Mouse (Mus musculus) layer of hippocampus, adult 9-11 months (tissue): ENCODE results near the gene Tpsb2.
A peak's percentile ranks its signal among the peaks of the same experiment; 100 is the strongest.

Experiments used
- DNase-seq: peaks from one replicate; pipeline ENCODE4 v3.0.0; 2022

Tpsb2 gene

DNA sequence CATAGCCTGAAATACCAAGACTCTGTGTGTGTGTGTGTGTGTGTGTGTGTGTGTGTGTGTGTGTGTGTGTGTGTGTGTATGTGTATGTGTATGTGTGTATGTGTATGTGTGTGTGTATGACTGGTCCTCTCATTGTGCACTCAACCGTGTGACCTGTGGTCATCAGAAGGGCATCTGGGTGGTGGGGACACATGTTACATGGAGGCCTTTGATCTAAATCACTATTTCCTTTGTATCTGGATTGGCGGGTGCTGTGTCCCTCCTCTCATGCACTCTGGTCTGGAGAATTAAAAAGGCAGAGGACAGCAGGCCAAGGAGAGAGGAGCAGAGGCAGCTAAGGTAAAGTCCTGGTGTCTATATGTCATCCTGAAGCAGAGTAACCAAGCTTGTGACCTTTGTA is at the start of gene Tpsb2:
Gene Tpsb2 (plus strand): TSS at position 301 of the 400 bp plus-strand sequence.
- DNase-seq: no peak

DNA sequence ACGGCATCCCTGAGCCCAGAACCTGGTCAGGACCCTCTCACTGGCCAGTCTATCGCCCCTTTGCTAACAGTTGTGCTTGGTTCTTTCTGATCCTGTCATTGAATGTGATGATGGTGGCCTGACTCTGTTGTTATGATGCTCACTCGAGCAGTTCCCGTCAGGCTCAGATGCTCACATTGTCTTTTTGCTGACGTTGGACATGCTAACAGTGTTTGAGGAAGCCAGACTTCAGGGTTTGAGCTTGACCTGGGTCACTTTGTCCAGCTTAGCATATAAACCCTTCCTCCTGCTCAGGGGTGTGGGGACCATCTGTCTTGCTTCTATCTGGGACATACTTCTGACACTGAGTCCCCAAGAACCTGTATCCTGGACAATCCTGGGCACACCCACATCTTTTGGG is 47.8 kb upstream of the Tpsb2 start, which contains the start of gene Prss29:
Gene Prss29 (plus strand): TSS at position 301 of the 400 bp plus-strand sequence.
- DNase-seq: no peak

DNA sequence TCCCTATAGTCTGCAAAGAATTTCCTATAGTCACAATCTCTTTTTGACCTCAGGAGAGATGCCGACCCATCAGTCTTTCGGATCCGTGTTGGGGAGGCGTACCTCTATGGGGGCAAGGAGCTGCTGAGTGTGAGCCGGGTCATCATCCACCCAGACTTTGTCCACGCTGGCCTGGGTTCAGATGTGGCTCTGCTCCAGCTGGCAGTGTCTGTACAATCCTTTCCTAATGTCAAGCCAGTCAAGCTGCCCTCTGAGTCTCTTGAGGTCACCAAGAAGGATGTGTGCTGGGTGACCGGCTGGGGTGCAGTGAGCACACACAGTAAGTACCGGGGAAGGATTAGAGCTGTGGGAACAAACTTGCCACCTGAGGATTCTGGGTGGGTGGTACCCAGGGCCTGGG is 45.3 kb upstream of the Tpsb2 start:
- no peak for DNase-seq

DNA sequence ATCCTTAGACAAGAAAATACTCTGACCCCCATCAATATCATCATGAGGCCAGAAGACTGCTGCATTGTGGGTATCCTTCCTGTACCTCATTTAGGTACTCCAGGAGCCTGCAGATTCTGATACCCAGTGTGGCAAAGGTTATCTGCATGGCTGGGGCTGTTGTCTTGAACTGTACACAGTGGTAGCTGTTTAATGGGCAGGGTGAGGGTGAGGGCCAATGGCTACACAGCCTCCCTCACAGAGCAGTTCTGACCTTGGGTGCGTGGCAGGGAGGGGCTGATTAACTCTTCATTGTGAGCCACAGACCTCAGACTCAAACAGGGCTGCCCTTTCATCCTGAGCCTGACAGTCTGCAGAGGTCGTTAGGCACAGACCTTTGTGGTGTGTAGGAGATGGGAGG is 43.2 kb upstream of the Tpsb2 start:
- no peak for DNase-seq

DNA sequence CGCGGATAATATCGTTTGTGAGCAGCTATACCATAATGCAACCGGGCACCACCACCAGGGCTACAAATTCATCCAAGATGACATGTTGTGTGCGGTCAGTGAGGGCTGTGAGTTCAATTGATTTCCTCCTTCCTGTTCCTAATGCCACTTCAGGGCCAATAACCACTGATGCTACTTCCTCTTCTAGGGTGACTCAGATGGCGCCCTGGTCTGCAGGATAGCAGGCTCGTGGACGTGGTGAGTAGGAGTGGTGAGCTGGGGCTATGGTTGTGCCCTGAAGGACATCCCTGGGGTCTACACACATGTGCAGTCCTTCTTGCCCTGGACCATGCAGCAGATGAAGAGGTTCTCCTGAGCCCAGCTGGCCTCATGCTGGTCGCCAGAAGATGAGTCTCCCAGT is 33.8 kb upstream of the Tpsb2 start:
- no peak for DNase-seq

DNA sequence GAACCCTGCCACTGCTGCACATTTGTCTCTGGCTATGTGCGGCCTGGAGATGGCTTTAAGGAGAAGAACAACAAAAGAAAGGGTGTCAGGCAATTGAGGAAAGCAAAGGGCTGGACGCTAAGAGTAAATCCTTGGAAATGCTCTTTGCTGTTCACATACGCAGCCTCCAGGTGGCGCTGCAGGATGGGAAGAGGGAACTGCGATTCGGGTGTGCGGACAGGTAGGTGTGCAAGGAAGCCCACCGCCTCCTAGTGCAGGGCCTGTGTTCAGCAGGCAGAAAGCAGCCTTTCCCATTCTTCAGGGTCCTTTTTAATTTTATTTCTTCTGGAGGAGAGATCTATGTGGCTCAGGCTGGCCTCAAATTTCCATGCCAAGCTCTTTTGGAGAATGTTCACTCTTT is 32.2 kb upstream of the Tpsb2 start:
- DNase-seq: peak; percentile 26

DNA sequence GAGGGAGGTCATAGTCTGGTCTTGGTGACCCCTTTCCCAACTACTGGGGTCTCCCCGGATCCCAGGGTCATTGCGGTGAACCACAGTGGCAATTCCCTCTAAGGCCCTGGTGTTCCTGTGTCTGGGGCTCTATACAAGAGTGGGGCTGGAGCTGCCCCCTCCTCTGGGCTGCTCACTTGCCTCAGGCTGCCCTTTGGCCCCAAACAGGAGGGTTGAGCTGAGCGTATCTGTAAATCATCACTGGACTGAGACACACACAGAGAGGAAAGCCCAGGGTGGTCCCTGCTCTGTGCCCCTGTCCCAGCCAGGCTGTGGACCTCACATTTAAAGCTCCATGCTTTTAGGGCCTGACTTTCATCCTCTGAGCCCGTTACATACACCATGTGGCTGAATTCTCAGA is 27.9 kb upstream of the Tpsb2 start:
- no peak for DNase-seq

DNA sequence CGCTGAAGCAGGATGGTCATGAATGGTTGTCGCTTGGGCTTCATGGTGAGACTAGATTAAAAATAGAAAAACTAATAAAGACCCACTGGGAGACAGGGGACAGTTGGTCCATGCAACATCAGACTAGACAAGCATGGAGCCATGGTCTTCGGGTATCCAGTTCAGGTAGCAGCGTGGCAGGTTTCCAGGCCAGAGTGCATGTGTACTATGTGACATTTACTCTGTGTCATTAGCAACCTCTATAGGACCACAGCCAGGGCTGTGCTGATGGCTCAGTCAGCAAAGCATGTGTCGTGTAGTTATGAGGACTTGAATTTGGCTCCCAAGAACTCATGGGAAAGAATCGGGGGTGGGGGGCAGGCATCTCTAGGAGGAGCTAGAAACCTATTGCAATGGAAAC is 26.1 kb upstream of the Tpsb2 start:
- DNase-seq: no peak

DNA sequence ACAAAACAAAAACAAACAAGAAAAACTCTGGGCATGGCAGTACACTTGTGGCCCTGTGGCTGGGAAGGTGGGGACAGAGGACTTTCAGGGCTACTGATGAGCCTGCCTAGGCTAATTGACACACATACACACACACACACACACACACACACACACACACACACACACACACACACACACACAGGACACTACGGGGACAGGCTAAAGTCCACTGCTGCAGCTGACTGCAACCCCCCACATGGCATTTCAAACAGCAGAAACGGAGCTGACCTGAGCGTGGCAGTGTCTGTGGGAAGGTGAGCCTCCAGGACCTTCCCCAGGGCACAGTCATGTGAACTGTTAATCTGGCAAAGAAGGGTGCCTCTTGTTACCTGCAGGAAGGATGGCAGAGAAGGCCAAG is 24.6 kb upstream of the Tpsb2 start:
- no peak for DNase-seq

DNA sequence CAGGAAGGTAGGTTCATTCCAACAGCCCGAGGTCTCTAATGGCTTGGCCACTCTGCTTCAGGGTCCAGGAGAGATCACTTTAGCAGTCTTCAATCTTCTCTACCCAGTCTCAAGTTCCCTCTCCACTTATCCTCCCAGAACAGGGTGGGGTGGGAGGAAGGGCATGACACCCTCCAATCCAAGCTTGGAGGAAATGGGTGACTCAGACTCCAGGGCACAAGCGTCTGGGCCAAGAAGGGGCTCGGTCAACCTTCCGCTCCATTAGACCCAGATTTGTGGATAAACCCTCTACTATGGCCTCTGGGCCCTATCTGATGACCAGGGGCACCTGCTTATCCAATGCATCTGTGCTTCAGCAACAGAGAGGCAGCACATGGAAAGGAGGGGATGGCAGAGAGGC is 20.6 kb upstream of the Tpsb2 start, which contains the start of gene Tpsab1:
Gene Tpsab1 (minus strand): TSS at position 101 of the 400 bp plus-strand sequence.
- no peak for DNase-seq

DNA sequence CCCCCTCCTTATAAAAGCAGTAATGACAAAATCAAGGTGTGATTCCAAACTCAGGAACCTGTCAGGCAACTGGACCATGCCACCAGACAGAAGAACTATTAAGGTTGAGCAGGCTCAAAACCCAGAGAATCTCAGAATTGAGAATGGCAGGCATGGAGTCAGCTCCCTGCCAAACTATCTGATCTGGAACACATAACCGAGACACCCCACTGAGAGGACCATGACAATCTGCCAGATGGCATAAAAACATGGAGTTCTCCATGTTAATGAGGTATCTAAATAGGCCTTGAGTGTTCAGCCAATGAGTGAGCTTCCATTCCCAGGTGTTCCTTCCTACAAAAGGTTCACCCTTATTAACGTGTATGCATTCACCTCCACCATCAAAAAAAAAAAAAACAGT is 4.8 kb upstream of the Tpsb2 start:
- DNase-seq: no peak

DNA sequence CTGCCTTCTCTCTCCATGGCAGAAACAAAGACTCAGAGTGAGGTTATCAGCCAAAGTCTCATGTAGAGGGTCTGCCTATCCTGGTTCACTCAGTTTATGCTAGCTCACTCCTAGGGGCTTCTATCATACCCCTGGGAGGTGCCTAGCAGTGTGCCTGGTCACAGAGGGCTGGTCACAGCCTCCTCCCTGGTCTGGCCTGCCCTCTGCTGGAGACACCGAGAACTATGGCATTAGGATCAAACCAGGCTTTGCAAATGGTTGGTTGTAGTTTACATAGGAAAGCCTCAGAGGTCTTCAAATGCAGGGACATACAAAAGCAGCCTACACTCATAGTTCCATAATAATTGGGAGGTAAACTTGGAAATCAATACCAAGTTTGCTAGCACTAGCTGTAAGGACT is 2.4 kb upstream of the Tpsb2 start:
- DNase-seq: no peak

DNA sequence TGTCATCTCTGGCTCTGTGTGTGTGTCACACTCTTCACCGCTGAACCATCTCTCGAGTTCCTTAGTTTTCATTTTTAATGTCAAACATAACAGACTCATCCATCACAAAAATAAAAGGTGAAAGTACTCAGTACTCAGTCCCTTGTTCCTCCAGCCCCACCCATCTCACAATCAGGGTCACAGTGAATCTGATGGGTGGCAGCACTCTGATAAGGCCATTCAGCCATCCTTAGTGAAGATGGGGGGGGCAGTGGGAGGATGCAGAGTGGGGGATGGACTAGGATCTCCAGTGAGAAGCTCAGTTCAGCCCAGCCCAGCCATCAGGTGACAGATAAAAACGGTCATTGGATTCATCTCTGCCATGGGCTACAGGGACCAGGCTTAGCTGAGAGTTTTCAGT is 2.9 kb downstream of the Tpsb2 start, which contains the start of gene Tpsg1:
Gene Tpsg1 (plus strand): TSS at position 301 of the 400 bp plus-strand sequence.
- no peak for DNase-seq

DNA sequence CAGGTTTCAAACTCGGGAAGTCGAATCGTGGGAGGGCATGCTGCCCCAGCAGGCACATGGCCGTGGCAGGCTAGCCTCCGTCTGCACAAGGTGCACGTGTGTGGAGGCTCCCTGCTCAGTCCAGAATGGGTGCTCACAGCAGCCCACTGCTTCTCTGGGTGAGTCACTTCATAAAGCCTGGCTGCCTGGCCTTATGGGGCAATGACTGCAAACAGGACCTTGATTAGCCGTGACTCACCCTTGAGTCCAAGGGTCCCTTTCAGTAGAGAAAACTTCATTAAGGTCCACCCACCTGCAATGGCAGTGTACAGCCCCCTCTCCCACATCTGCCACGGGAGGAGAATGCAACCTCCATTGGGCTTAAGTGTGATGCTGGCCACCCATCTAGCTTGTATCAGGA is 6.4 kb downstream of the Tpsb2 start:
- DNase-seq: no peak

DNA sequence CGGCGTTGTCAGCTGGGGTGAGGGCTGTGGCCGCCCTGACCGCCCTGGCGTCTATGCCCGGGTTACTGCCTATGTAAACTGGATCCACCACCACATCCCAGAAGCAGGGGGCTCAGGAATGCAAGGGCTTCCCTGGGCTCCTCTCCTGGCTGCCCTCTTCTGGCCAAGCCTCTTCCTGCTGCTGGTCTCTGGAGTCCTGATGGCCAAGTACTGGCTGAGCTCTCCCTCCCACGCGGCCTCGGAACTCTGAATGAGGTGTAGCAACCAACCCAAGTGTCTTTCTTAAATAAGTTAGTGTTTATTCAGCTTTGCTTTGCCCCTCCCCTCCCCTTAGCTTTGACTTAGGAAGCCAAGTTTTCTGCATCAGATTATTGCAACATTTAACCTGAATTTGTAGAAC is 7.9 kb downstream of the Tpsb2 start:
- no peak for DNase-seq

DNA sequence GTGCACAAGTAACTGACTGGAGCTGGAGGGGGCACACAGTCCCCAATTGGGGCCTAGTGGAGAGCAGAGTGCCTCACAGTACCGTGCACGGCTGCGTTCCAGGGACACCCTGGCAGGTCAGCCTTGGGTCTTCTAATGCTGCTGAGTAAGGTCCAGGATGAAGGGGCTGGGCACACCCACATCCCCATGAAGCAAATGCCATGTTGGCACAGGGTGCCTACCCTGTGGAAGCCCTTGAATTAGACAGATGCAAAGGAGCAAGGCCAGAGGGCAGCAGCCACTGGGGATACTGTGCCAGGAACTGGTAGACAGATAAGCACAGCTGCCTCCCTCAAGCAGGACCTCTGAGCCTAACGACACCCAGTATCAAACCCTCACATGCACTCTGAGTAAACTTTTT is 28.4 kb downstream of the Tpsb2 start:
- DNase-seq: no peak

DNA sequence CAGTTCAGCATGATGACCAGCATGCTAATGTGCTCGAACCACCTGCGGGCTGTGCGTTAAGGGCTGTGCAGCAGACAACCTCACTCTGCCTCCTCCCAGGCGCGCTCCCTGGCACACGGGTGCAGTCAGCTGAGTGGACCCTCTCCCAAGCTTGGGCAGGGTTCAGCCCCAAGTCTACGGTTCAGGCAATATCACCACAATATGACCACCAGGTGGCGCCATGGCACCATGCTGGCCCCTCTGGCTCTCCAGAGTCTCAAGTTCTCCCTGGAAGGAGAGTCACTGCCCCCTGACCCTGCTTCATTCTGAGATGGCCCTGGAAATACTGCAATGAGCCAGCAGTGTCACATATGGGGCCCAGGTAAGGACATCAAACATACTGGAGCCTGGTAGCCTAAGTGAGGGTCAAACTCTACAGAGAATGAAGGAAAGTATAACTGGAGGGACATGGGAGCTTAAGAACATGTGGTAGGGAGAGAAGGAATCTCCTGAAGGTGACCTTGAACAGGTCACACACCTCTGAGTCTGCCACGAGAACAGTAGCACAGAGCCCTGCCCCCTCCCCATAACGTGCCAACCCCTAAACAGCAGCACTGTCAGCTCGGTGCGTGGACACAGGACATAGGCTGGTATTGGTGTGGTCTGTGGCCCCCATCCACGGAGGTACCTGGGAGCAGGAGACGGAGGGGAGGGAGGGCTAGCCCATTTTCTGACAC is 31.9 kb downstream of the Tpsb2 start:
- DNase-seq: peak; percentile 55

DNA sequence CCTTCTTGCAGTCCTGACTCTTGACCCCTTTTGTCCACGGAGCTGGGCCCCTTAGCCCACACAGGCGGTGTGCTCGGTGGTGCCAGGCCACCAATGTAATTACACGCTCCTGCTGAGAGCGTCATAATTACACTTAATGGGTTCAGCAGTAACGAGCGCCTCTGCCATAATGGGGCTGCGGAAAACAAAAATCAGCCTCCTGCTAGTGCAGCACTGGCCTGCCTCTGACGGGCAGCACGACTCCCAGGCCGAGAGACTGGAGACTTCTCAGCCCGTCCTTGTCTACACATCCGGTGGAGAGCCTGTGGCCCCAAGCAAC is 32.4 kb downstream of the Tpsb2 start:
- no peak for DNase-seq

DNA sequence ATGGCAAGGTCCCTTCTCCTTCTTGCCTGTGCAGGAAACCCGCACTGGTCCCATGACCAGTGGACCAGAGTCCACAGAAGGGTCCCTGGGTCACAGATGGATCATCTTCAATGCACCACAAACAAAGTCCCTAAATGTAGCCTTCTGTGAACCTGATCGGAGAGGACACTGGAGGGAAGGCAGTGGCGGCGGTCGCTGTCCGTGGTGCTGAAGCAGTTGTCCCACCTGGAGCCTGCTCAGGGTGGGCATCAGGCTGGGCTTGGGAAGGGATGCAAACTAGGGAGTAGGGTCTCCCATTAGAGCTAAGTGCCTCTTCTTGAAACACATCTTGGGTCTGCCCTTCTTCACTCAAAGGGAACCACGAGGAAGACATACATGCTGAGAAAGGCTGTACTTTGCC is 34.3 kb downstream of the Tpsb2 start:
- no peak for DNase-seq

DNA sequence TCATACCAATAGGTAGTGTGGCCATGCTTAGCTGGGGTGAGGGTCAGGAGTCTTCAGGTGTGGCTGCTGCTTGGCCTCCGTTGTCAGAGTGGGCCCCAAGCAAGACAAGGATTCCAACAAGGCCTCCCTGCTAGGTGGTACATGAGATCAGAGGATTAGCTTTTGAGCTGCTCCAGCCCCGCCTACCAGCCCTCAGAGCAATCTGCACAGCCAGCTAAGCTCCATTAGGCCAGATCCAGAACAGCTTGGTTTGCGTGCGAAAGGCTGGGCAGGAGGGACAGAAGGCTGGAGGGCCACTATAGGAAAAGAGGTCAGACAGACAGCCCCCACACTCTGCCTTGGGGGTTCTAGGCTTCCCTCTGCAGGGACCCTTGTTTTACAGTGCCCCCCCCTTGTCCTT is 35.4 kb downstream of the Tpsb2 start:
- DNase-seq: no peak

DNA sequence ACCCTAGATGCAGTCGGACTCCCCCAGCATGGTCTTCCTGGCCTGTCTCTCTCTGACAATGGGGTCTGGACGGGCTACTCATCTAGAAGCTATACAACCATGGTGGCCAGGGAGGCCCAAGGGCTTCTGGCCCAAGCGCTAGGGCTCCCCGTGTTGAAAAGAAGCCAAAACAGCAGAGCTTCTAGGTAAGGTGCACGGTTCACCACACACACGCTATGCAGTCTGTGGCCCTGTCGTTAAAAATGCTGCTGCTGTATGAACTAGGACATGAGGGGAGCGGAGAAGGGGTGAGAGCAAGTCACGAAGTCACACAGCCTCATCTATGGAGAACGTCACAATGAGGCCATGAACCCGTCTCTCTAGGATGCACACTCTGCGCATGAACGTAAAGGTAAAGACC is 36.1 kb downstream of the Tpsb2 start:
- no peak for DNase-seq

DNA sequence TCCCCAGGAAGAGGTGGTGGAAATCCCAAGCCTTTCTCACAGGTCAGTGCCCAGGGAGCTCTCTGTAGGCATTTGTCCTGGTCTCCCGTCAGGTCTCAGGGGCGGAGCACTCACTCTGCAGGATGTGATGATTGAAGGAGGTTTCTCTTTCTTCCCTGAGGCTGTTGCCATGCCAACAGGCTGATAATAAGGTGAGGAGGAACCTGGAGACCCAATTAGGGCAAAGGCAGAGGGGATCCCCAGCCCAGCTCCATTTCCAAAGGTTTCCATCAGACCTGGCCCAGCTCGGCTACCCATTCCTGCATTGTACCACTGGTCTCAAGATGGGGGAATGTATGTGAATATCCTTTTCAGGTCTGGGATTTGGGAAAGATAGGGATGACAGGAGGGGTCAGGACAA is 38.1 kb downstream of the Tpsb2 start:
- no peak for DNase-seq

DNA sequence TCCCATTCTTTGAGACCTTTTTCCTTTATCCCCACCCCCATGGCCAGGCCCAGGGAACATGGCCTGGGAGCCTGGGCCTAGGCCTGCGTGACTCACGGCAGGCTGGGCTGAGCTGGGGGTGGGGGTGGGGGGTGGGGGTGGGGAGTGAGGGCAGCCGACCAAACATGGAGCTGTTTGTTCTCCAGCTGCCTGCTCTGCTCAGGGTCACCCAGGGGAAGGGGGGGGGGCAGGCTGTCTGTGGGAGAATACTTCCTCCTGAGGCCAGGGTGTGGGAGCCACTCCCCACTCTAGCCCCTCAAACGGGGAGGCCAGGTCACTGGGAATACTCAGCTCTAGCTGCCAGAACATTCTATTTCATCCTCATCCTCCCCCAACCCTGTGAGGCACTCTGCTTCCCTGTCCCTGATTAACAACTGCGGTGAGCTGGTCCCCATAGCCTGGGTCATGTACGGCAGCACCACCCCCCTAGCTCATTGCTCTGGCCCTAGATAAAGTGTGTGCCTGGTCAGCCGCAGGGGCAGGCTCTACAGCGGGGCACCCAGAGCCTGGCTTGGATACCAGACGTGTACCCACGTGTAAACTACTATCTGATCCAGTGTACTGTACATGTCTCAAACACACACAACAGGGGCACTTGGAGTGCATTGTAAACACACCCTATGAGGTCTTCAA is 39.3 kb downstream of the Tpsb2 start:
- no peak for DNase-seq

DNA sequence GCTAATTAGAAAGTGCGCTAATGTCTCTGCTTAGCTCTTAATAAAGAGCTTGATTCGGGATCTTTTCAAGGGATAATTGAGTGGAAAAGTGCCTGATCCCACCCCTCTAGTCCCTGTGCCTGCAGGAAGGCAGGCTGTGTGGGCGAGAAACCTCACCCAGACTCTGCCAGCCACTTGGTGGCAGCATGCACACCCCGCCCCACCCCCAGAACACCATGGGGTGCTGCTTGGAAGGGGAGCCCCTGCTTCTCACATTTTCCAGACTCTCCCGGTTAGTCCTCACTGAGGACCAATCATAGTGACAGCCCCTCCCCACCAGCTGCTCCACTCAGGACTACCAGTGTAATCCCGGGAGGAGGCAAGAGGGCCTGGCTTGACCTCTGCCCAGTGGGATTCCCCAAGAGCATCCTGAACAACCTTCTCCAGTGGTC is 39.9 kb downstream of the Tpsb2 start:
- peak; percentile 74 for DNase-seq

DNA sequence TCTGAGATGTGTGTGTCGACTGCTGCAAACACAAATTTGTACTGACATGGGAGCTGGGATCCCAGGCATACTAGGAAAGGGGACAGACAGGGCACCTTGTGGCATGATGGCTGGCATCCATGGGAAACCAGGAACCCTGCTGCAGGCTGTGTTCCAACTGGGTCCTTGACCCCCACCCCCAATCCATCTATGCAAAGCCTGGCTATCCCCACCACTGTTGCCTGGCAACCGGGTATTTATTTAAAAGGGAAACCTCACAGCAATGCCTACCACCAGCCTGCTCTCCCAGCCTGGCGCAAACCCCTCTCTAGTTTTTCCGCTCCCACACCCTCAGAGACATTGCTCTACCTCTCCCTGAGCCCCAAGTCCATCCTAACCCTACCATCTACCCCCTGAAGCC is 41.2 kb downstream of the Tpsb2 start:
- no peak for DNase-seq
